Mouse (Mus musculus) gastrocnemius, postnatal 14 days (tissue): ENCODE data around the gene Wbp2. TPM values are rescaled to one million over a fixed set of nuclear protein-coding genes. Genes with fewer than 3 reads are reported as not detected.

ENCODE experiments used
- DNase-seq: peaks from one replicate; pipeline ENCODE4 v3.0.0; 2021; ENCODE audit warnings: mixed read lengths
- intact Hi-C: fragments of 180-260 bp; cut with DNase I; formaldehyde crosslinking; loops from one replicate; pipeline ENCODE4 v1.15.1; 2025; ENCODE audit warnings: low total_unique reads
- total RNA-seq, 2 experiments: library from RNA; stranded (reverse); gene quantifications; 2 replicates each; pipeline ENCODE4 v1.2.3; 2021

Gene Wbp2
- total RNA-seq, 2 experiments from 2014 or later = 61.6 to 65.3 TPM

DNA sequence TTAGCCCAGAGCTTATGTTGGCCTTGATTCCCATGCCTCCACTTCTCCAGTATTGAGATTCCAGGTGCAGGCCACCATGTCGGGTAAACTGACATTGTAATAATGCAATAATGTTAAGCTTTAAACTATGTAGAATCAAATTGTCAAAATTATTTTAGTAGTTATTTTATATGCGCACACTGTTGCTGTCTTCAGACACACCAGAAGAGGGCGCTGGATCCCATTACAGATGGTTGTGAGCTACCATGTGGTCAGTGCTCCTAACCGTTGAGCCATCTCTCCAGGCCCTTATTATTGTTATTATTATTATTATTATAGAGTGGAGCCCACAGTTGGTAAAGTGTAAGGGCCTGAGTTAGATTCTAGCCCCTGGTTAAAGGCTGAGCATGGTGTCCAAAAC lies 24.3 kb upstream of the Wbp2 start:
- DNase-seq = no peak
- intact Hi-C loops = no loop called here

DNA sequence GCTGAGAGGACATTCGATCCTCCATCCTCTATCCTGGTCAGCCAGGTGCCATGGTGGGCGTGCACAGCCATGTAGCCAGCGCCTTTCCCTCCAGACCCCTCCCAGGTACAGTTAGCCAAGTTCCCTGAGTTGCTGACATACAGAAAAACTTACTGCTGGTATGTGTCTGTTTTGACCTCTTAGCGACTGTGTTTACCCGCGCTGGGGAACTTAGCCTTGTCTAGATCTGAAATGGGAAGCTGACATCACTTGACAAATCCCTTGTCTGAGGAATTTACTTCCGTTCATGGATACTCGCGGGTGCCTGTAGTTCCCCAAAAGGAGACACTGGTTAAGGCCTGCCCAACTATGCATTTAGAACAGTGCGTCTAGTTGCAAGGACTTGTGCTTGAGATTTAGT lies 23.7 kb upstream of the Wbp2 start:
- intact Hi-C loops = no loop called here
- DNase-seq = no peak

- peak; percentile 91 for DNase-seq
Measured at GRCm38 (mm10) chr11:116110131-116110530, 23.3 kb upstream of the Wbp2 start.

DNA sequence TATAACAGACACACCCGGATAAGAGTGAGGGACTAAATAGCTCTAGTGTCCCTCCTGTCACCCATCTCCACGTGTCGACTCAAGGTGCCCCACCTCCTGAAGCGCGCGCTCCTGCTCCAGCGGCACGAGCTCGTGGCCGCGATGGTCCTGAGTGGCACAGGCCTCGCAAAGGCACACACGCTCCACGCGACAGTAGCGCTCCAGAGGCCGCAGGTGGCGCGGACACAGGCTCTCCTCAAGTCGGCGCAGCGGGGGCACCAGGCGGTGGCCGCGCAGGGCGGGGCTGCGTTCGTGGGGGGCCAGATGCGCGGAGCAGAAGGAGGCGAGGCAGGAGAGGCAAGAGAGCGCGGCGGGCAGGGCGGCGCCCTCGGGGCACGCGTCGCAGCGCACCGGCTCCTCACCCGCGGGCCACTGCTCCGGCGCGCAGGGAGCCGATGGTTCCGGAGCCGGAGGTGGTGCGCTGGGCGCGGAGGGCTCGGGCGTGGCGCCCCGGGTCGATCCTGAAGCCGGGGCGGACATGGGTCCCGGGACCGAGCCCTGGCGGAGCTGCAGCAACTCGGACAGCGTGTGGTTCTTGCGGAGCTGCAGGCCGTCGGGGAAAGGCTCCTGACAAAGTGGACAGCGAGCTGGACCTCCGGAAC lies 22.8 kb upstream of the Wbp2 start:
- intact Hi-C loops = no loop called here
- DNase-seq = peak; percentile 57

More at GRCm38 (mm10) chr11:116110131-116110530, 23.3 kb upstream of the Wbp2 start:
- intact Hi-C loops = no loop called here

GRCm38 (mm10) chr11:116108464-116109137 lies 21.8 kb upstream of the Wbp2 start:
- intact Hi-C loops = no loop called here
- DNase-seq = peak; percentile 83

GRCm38 (mm10) chr11:116107777-116108285 lies 21.0 kb upstream of the Wbp2 start:
- no peak for DNase-seq
- intact Hi-C loops = no loop called here

- no peak for DNase-seq
- intact Hi-C loops = no loop called here
Measured at GRCm38 (mm10) chr11:116106963-116107776, 20.4 kb upstream of the Wbp2 start.

DNA sequence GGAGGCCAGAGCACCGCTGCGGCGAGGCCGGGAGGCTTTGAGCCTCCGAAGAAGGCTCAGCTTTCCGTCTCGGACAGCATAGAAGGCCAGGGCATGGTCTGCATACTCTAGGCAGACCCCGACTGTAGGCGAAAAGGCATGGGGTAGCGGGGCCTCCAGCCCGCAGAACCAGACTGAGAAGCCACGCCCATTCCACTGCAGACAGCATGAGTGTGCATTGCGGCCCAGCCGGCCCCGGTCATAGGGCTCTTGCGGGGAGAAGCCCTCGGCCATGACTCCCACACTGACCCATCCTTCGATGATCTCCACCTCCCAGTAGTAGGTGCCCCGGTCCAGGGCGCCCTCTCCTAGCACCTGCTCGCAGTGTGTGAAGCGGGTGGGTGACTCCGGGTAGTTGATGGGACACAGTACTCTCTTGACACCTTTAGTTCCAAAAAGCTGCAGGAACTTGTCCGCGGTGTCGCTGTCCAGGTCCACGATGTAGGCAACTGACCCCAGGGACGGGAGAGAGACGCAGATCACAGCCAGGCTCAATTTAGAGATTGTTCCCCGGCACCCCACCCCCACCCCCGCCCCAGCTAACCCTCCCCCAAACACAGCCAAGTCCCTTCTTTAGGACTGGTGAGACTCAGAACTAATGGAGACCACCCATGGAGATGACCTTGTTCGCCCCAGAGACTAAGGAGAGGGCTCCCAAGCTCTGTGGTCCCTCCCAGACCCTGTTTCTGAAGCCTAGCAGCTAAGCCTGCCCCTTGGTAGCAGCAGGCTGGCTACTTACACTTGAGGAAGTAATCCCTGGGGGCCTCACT lies 19.6 kb upstream of the Wbp2 start:
- intact Hi-C loops = no loop called here
- no peak for DNase-seq

GRCm38 (mm10) chr11:116105065-116105464 lies 18.3 kb upstream of the Wbp2 start:
- DNase-seq = no peak
- intact Hi-C loops = no loop called here

DNA sequence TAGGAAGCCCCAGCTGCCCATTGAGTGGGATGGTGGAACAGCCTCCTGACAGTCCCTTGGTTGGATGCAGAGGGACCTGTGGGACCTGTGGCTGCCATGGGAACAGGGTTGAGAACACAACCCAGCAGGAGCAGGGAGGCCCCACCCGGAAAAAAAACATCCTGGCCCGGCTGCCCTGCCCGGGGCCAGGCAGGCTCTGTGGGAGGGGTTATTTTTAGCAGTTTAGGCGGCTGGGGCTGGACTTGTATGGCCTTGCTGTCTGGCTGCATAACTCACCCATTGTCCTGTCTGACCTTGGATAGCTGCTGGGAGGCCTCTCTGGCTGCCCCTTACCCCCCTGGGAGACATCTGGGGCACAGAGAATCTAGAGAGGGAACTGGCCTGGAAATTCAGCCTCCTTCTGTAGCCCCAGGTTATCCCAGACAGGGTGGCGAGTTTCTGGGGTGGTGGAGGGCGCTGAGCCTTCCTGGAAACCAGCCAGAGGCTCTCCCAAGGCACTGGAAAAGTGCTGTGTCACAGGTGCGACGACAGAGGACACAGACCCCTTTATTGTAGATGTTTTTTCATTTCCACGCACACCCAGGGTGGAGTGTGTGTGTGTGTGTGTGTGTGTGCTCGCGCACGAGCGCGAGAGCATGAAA lies 17.3 kb upstream of the Wbp2 start:
- intact Hi-C loops = no loop called here
- peak; percentile 79 for DNase-seq

- intact Hi-C loops = no loop called here
- DNase-seq = peak; percentile 30
Measured at GRCm38 (mm10) chr11:116103572-116103971, 16.8 kb upstream of the Wbp2 start.

DNA sequence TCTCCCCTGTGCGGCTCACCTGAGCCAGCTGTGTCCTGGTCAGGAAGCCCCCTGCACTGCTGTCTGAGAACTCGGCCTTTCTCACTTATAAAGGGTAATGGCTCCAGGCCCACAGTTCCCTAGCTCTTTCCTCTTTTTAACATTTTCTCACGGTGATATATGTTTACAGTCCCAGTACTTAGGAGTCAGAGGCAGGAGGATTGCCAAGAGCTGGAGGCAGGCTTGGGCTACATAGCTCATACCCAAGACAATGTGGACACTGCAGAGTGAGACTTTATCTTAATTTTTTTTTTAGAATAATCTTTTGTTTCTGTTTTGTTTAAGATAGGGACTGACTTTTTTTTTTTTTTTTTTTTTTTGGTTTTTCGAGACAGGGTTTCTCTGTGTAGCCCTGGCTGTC lies 15.7 kb upstream of the Wbp2 start:
- no peak for DNase-seq
- intact Hi-C loops = no loop called here

DNA sequence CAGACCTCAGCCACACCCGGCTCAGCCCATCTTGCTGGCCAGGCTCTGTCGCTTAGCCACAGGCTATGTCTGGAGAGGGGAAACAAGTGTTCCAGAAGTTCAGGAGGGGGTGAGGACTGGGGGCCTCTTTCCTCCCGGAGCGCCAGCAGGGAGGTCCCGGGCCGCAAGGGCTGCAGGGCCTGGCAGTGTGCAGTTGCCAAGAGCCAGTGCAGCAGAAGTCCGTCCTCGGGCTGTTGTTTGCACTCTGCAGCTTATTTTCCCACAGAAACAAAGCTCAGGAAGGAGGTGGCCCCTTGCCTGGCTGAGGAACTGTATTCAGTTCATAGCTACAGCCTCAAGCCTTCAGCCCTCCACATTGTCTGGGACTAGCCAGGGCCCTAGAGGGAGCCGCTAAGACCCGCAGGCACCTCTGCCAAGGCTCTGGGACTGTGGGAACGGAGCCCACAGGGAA lies 15.2 kb upstream of the Wbp2 start:
- DNase-seq = peak; percentile 74
- intact Hi-C loops = no loop called here

DNA sequence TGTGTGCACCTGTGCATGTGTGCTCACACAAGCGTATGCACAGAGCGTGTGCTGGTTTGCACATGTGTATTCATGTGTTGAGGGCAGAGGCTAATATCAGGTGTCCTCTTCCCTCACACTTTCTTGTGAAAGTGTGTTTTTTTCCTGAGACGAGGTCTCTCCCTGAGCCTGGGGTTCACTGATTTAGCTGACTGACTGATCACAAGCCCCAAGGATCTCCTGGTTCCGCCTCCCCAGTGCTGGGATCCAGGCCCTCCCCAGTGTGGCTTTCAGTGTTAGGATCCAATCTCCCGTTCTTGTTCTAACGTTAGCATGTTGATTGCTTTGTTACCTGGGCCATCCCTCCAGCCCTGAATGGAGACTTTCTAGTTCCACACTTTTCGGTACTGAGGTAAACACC lies 14.0 kb upstream of the Wbp2 start:
- no peak for DNase-seq
- intact Hi-C loops = no loop called here

- intact Hi-C loops = no loop called here
- DNase-seq = peak; percentile 88
Measured at GRCm38 (mm10) chr11:116100385-116100784, 13.6 kb upstream of the Wbp2 start.

GRCm38 (mm10) chr11:116099462-116099861 lies 12.7 kb upstream of the Wbp2 start:
- no peak for DNase-seq
- intact Hi-C loops = no loop called here

DNA sequence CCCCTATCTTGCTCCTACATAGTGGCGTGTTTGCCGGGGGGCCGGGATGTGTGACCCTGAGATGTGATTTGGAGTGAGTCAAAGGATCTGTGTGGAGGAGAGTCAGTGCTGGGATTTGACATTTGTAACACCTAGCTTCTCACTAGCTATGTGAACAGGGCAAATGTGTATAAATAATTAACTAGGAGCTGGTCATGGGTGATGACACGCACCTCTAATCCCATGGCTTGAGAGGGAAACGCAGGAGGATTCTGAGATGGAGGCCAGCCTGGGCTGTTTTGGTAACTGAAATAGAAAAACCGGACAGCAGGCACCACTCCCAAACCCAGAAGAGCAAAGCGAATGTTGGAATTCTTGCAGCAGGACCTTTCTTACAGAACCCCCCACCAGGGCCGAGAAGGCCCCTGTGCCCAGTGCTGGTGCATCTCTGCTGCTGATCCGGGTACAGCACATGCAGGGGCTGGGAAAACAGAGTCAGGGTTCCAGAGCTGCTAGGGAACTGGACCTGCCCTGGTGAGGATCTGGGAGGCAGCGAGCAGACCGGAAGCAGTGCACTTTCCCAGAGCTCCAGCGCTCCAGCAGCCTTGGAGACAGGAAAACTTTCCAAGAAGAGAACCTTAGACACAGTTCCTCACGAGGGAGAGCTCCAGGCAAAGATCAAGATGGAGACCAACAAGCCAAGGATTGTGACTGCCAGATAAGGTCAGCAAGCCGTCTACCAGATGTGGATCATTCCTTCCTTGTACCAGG lies 12.1 kb upstream of the Wbp2 start:
- DNase-seq = peak; percentile 42
- intact Hi-C loops = no loop called here
